Mouse (Mus musculus) megakaryocyte, embryonic 14.5 days (primary cell): ENCODE data around the gene Rras.

ENCODE experiments used
- FLI1 ChIP-seq: IDR thresholded peaks from 2 replicates; pipeline ENCODE4 v1.6.1; 2012; ENCODE audit warnings: low read length, inconsistent platforms, mixed read lengths
- GATA1 ChIP-seq: IDR thresholded peaks from 3 replicates; pipeline ENCODE4 v1.6.1; 2012; ENCODE audit warnings: mixed read lengths, low read length, inconsistent platforms, borderline replicate concordance

- no peak for TF ChIP-seq GATA1
- TF ChIP-seq FLI1, result no peak
These were observed 32.1 kb upstream of the Rras start for GRCm38 (mm10) chr7:44985595-44986191.
